Mouse (Mus musculus): ENCODE measurements around the gene Rgl2. TPM values are rescaled to one million over a fixed set of nuclear protein-coding genes. Genes with fewer than 3 reads are reported as not detected.

Rgl2 gene
- polyA plus RNA-seq, 1 experiment: 45.1 TPM

- no peaks in the 10 kb centered on the region for H3K4me1 ChIP-seq (ENCODE audit: control insufficient read depth, insufficient read depth, low read length)
- H3K27ac ChIP-seq (ENCODE audit: insufficient read depth, low read length): peak overlapping the region; percentile 24
- TF ChIP-seq POLR2A (IDR thresholded peaks at IDR 0.05; ENCODE audit: low read depth, low read length) (peak; percentile 77), CTCF (IDR thresholded peaks at IDR 0.05; ENCODE audit: borderline replicate concordance, insufficient read depth, low read length) (peak; percentile 88)
- peak overlapping the region; percentile 61 for H3K4me3 ChIP-seq (ENCODE audit: insufficient read depth, low read length)
These were observed 8.9 kb upstream of the Rgl2 start for GRCm38 (mm10) chr17:33920282-33921097.

- H3K4me3 ChIP-seq (ENCODE audit: insufficient read depth, low read length): no peak overlapping the region
- TF ChIP-seq CTCF (IDR thresholded peaks at IDR 0.05; ENCODE audit: borderline replicate concordance, insufficient read depth, low read length) (no peak), POLR2A (IDR thresholded peaks at IDR 0.05; ENCODE audit: low read depth, low read length) (no peak)
- H3K4me1 ChIP-seq (ENCODE audit: control insufficient read depth, insufficient read depth, low read length): no peaks in the 10 kb centered on the region
- H3K27ac ChIP-seq (ENCODE audit: insufficient read depth, low read length): no peak overlapping the region
These were observed 8.0 kb upstream of the Rgl2 start for GRCm38 (mm10) chr17:33921361-33921760.

- no peak for TF ChIP-seq POLR2A (IDR thresholded peaks at IDR 0.05; ENCODE audit: low read depth, low read length)
- TF ChIP-seq CTCF (IDR thresholded peaks at IDR 0.05; ENCODE audit: borderline replicate concordance, insufficient read depth, low read length): peak; percentile 28; the same call in 1 of the 2 replicates
- Histone ChIP-seq H3K4me1 (ENCODE audit: control insufficient read depth, insufficient read depth, low read length) (no peaks in the 10 kb centered on the region), H3K27ac (ENCODE audit: insufficient read depth, low read length) (no peak overlapping the region), H3K4me3 (ENCODE audit: insufficient read depth, low read length) (no peak overlapping the region)
These were observed 4.6 kb upstream of the Rgl2 start for GRCm38 (mm10) chr17:33924577-33925283.

- TF ChIP-seq POLR2A (IDR thresholded peaks at IDR 0.05; ENCODE audit: low read depth, low read length): no peak
- no peak for TF ChIP-seq CTCF (IDR thresholded peaks at IDR 0.05; ENCODE audit: borderline replicate concordance, insufficient read depth, low read length)
- Histone ChIP-seq H3K4me1 (ENCODE audit: control insufficient read depth, insufficient read depth, low read length) (no peaks in the 10 kb centered on the region), H3K4me3 (ENCODE audit: insufficient read depth, low read length) (no peak overlapping the region), H3K27ac (ENCODE audit: insufficient read depth, low read length) (no peak overlapping the region)
These were observed 3.8 kb upstream of the Rgl2 start for GRCm38 (mm10) chr17:33925406-33926116.

- peak; percentile 5; the same call in 1 of the 2 replicates for TF ChIP-seq CTCF (IDR thresholded peaks at IDR 0.05; ENCODE audit: borderline replicate concordance, insufficient read depth, low read length)
- no peak for TF ChIP-seq POLR2A (IDR thresholded peaks at IDR 0.05; ENCODE audit: low read depth, low read length)
These were observed 3.0 kb upstream of the Rgl2 start for GRCm38 (mm10) chr17:33926207-33926932.

GRCm38 (mm10) chr17:33928251-33928947, 944 bp upstream of the Rgl2 start:
- peak overlapping the region; percentile 77 for H3K4me3 ChIP-seq (ENCODE audit: insufficient read depth, low read length)
- no peaks in the 10 kb centered on the region for H3K4me1 ChIP-seq (ENCODE audit: control insufficient read depth, insufficient read depth, low read length)
- no peak overlapping the region for H3K27ac ChIP-seq (ENCODE audit: insufficient read depth, low read length)
- TF ChIP-seq CTCF (IDR thresholded peaks at IDR 0.05; ENCODE audit: borderline replicate concordance, insufficient read depth, low read length) (no peak), POLR2A (IDR thresholded peaks at IDR 0.05; ENCODE audit: low read depth, low read length) (no peak)

More at GRCm38 (mm10) chr17:33926207-33926932, 3.0 kb upstream of the Rgl2 start:
- no peak overlapping the region for H3K4me3 ChIP-seq (ENCODE audit: insufficient read depth, low read length)
- no peak overlapping the region for H3K27ac ChIP-seq (ENCODE audit: insufficient read depth, low read length)
- H3K4me1 ChIP-seq (ENCODE audit: control insufficient read depth, insufficient read depth, low read length): no peaks in the 10 kb centered on the region

GRCm38 (mm10) chr17:33930280-33931158, 1.2 kb downstream of the Rgl2 start:
- Histone ChIP-seq H3K4me3 (ENCODE audit: insufficient read depth, low read length) (peak overlapping the region; percentile 77), H3K4me1 (ENCODE audit: control insufficient read depth, insufficient read depth, low read length) (no peaks in the 10 kb centered on the region), H3K27ac (ENCODE audit: insufficient read depth, low read length) (0 out of 2 replicates have a peak overlapping the region, but pooled peaks have one; percentile 36)
- TF ChIP-seq POLR2A (IDR thresholded peaks at IDR 0.05; ENCODE audit: low read depth, low read length): 0 out of 2 replicates have a peak, but pooled peaks have one; percentile 5
- TF ChIP-seq CTCF (IDR thresholded peaks at IDR 0.05; ENCODE audit: borderline replicate concordance, insufficient read depth, low read length): no peak
